Mouse (Mus musculus) spleen, adult 2 months (tissue): ENCODE measurements at regions not wholly inside any gene's neighbourhood (a gene's known extent, or its start where the extent isn't known, plus 50 kb on each side); places are given as distances from the start of the nearest gene placed in this dataset.

Source experiments
- DNase-seq, 2 experiments: peaks; one replicate each; pipeline versions ENCODE4 v3.0.0 to v3.0.0-alpha.2; 2012 to 2021; ENCODE audit warnings: low spot score in 2 of 2, low read depth in 1 of 2
- H3K27ac ChIP-seq: fragments of 200-500 bp; 2 replicates; pipeline ENCODE4 v1.5.1; 2012; ENCODE audit warnings: low read length, inconsistent platforms; ENCODE audit not compliant: insufficient read depth
- H3K27me3 ChIP-seq: fragments of 200-500 bp; 2 replicates; pipeline ENCODE4 v1.6.1; 2012; ENCODE audit warnings: mild to moderate bottlenecking, moderate library complexity, low read length, inconsistent platforms; ENCODE audit not compliant: control insufficient read depth, insufficient read depth
- H3K36me3 ChIP-seq: fragments of 200-500 bp; 2 replicates; pipeline ENCODE4 v1.6.1; 2012; ENCODE audit warnings: mild to moderate bottlenecking, low read length, inconsistent platforms; ENCODE audit not compliant: control insufficient read depth, insufficient read depth
- H3K4me1 ChIP-seq: fragments of 200-500 bp; 2 replicates; pipeline ENCODE4 v1.6.1; 2011; ENCODE audit warnings: inconsistent platforms; ENCODE audit not compliant: control insufficient read depth, insufficient read depth, insufficient read length
- H3K4me3 ChIP-seq: fragments of 200-500 bp; 2 replicates; pipeline ENCODE4 v1.5.1; 2011; ENCODE audit warnings: mild to moderate bottlenecking, inconsistent platforms; ENCODE audit not compliant: insufficient read depth, insufficient read length; ENCODE audit errors: extremely low read depth
- CTCF ChIP-seq: fragments of 200-500 bp; IDR thresholded peaks from 2 replicates; pipeline ENCODE4 v1.5.1; 2011; ENCODE audit warnings: mild to moderate bottlenecking, inconsistent platforms; ENCODE audit not compliant: insufficient read depth, insufficient read length, insufficient replicate concordance; ENCODE audit errors: extremely low read depth
- POLR2A ChIP-seq: fragments of 200-500 bp; IDR thresholded peaks from 2 replicates; pipeline ENCODE4 v1.6.1; 2011; ENCODE audit warnings: low read depth, low read length, inconsistent platforms
- WGBS: fragments of 180-500 bp; shearing (Covaris S2); methylation state at CpG from one replicate; pipeline ENCODE4 v1.1.7; 2018; 5-methylcytosine and 5-hydroxymethylcytosine counted together

DNA sequence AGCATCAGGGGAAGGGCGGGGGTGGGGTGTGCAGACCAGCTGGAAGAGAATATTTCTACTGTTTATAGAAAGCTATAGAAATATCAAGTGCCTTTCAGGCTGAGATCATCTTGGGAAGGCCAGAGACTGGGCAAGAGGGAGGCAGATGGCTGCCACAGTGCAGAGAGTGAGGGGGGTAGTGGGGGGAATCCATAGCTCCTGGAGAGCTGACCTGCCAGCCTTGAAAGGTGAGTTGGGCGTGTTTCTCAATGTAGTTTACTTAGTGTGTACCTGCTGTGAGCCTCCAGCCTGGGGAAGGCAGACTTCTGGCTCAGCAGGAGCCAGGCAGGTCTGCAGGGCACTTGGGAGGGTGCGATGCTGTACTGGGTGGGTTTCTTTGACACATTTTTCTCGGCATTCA, 115.5 kb downstream of the Kctd15 start:
- Histone ChIP-seq H3K36me3 (no peaks in the 10 kb centered on the region), H3K4me1 (no peaks in the 10 kb centered on the region), H3K4me3 (no peak overlapping the region), H3K27ac (no peak overlapping the region), H3K27me3 (no peaks in the 10 kb centered on the region)
- WGBS, result 73% methylated on average over 4 of the region's 4 CpGs
- TF ChIP-seq CTCF (no peak), POLR2A (no peak)
- DNase-seq, result no peak

DNA sequence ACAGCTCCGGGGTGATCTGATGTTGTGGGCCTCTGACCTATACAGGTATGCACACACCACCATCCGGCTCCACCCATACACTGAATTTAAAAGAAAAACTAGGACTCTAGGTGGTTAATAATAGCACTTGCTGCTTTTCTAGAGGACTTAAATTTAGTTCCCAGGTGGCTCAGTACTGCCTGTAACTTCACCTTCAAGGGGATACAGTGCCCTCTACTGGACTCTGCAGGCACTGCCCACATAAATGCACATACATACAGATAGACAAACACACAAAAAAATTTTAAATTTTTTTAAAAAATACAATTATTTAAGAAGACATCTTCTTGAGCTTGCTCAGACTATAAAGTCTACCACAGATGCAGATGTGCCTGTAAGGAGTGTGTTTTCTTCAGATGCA, 116.7 kb downstream of the Kctd15 start:
- Histone ChIP-seq H3K27me3 (no peaks in the 10 kb centered on the region), H3K27ac (no peak overlapping the region), H3K36me3 (no peaks in the 10 kb centered on the region), H3K4me3 (no peak overlapping the region), H3K4me1 (no peaks in the 10 kb centered on the region)
- TF ChIP-seq POLR2A (no peak), CTCF (no peak)
- 93% methylated on average over 2 of the region's 2 CpGs for WGBS
- no peak for DNase-seq

GRCm38 (mm10) chr7:34538310-34539055, 118.0 kb downstream of the Kctd15 start:
- no peaks in the 10 kb centered on the region for H3K36me3 ChIP-seq
- no peaks in the 10 kb centered on the region for H3K27me3 ChIP-seq
- DNase-seq, result no peak
- 91% methylated on average over 20 of the region's 20 CpGs for WGBS
- TF ChIP-seq POLR2A (no peak), CTCF (no peak)
- no peak overlapping the region for H3K27ac ChIP-seq
- H3K4me3 ChIP-seq, result no peak overlapping the region
- H3K4me1 ChIP-seq, result no peaks in the 10 kb centered on the region

- no peak overlapping the region for H3K4me3 ChIP-seq
- H3K4me1 ChIP-seq, result no peaks in the 10 kb centered on the region
- WGBS, result 77% methylated on average over 9 of the region's 9 CpGs
- H3K27me3 ChIP-seq, result no peaks in the 10 kb centered on the region
- H3K27ac ChIP-seq, result no peak overlapping the region
- no peak for DNase-seq
- TF ChIP-seq CTCF (no peak), POLR2A (no peak)
- H3K36me3 ChIP-seq, result no peaks in the 10 kb centered on the region
These were observed 119.4 kb downstream of the Kctd15 start for GRCm38 (mm10) chr7:34537122-34537521.

GRCm38 (mm10) chr7:34534241-34534640, 122.3 kb downstream of the Kctd15 start:
- Histone ChIP-seq H3K36me3 (no peaks in the 10 kb centered on the region), H3K27me3 (no peaks in the 10 kb centered on the region), H3K27ac (no peak overlapping the region), H3K4me1 (no peaks in the 10 kb centered on the region), H3K4me3 (no peak overlapping the region)
- DNase-seq, result no peak
- 67% methylated on average over 5 of the region's 5 CpGs for WGBS
- no peak for TF ChIP-seq CTCF
- TF ChIP-seq POLR2A, result no peak

- Histone ChIP-seq H3K27ac (no peak overlapping the region), H3K36me3 (no peaks in the 10 kb centered on the region), H3K4me1 (no peaks in the 10 kb centered on the region), H3K4me3 (no peak overlapping the region), H3K27me3 (no peaks in the 10 kb centered on the region)
- TF ChIP-seq CTCF (no peak), POLR2A (no peak)
- 75% methylated on average over 3 of the region's 3 CpGs for WGBS
- no peak for DNase-seq
These were observed 124.9 kb downstream of the Kctd15 start for GRCm38 (mm10) chr7:34531639-34532038.

GRCm38 (mm10) chr7:34507858-34508257, 114.7 kb upstream of the Lsm14a start:
- TF ChIP-seq POLR2A, result no peak
- TF ChIP-seq CTCF, result no peak
- Histone ChIP-seq H3K36me3 (no peaks in the 10 kb centered on the region), H3K27me3 (no peaks in the 10 kb centered on the region), H3K4me1 (no peaks in the 10 kb centered on the region), H3K4me3 (no peak overlapping the region), H3K27ac (no peak overlapping the region)
- 76% methylated on average over 2 of the region's 2 CpGs for WGBS
- DNase-seq, result no peak
